Mouse (Mus musculus): ENCODE data around the gene Tat. TPM values are rescaled to one million over a fixed set of nuclear protein-coding genes. Genes with fewer than 3 reads are reported as not detected.

The Tat gene
- polyA plus RNA-seq, 1 experiment from 2014 or later, result not detected

DNA sequence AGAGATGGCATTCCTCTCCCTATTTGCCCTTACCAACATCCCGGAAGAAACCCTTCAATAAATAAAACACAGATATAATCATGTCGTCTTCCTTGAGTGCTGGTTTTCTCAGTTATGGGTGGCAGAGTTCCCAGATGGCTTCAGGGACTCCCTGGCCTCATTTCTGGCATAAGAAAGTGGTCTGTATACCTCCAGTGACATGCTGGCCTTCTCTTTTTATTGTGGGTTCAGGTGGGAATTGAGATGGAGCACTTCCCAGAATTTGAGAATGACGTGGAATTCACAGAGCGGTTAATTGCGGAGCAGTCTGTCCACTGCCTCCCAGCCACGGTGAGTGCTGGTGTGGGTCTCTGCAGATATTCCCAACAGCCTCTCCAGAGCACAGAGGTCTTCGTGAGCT, 7.8 kb downstream of the Tat start:
- ATAC-seq (ENCODE audit: low FRiP score, low TSS enrichment), result no peak
- Histone ChIP-seq H3K4me3 (ENCODE audit: low read length) (no peak overlapping the region), H3K4me1 (ENCODE audit: insufficient read depth, low read length) (no peaks in the 10 kb centered on the region), H3K9me3 (ENCODE audit: low read length) (no peaks in the 10 kb centered on the region), H3K27me3 (ENCODE audit: insufficient read depth, low read length) (0 out of 2 replicates have a peak, but pooled peaks cover 3% of the 10 kb centered on the region), H3K9ac (replicated peaks; ENCODE audit: low read length) (no peak overlapping the region), H3K4me2 (replicated peaks; ENCODE audit: low read depth, low read length) (no peak overlapping the region), H3K27ac (ENCODE audit: low read length) (no peak overlapping the region), H3K36me3 (ENCODE audit: insufficient read depth, low read length) (no peaks in the 10 kb centered on the region)
- WGBS, result 67% methylated on average over 7 of the region's 7 CpGs

- H3K4me1 ChIP-seq (ENCODE audit: insufficient read depth, low read length), result no peaks in the 10 kb centered on the region
- H3K9ac ChIP-seq (replicated peaks; ENCODE audit: low read length), result no peak overlapping the region
- ATAC-seq (ENCODE audit: low FRiP score, low TSS enrichment), result no peak
- no peaks in the 10 kb centered on the region for H3K36me3 ChIP-seq (ENCODE audit: insufficient read depth, low read length)
- WGBS, result 79% methylated on average over 10 of the region's 10 CpGs
- no peak overlapping the region for H3K4me2 ChIP-seq (replicated peaks; ENCODE audit: low read depth, low read length)
- H3K27me3 ChIP-seq (ENCODE audit: insufficient read depth, low read length), result 0 out of 2 replicates have a peak, but pooled peaks cover 3% of the 10 kb centered on the region
- H3K27ac ChIP-seq (ENCODE audit: low read length), result no peak overlapping the region
- no peaks in the 10 kb centered on the region for H3K9me3 ChIP-seq (ENCODE audit: low read length)
- no peak overlapping the region for H3K4me3 ChIP-seq (ENCODE audit: low read length)
Measured at GRCm38 (mm10) chr8:109999974-110000373, 9.7 kb downstream of the Tat start.

- Histone ChIP-seq H3K9me3 (ENCODE audit: low read length) (no peaks in the 10 kb centered on the region), H3K4me3 (ENCODE audit: low read length) (no peak overlapping the region), H3K27ac (ENCODE audit: low read length) (no peak overlapping the region), H3K27me3 (ENCODE audit: insufficient read depth, low read length) (no peaks in the 10 kb centered on the region), H3K4me2 (replicated peaks; ENCODE audit: low read depth, low read length) (no peak overlapping the region), H3K9ac (replicated peaks; ENCODE audit: low read length) (no peak overlapping the region), H3K4me1 (ENCODE audit: insufficient read depth, low read length) (no peaks in the 10 kb centered on the region), H3K36me3 (ENCODE audit: insufficient read depth, low read length) (no peaks in the 10 kb centered on the region)
- WGBS, result 40% methylated on average over 9 of the region's 9 CpGs
- no peak for ATAC-seq (ENCODE audit: low FRiP score, low TSS enrichment)
Measured at GRCm38 (mm10) chr8:110002953-110003352, 12.7 kb downstream of the Tat start.

GRCm38 (mm10) chr8:110004300-110004699, 14.1 kb downstream of the Tat start:
- Histone ChIP-seq H3K27ac (ENCODE audit: low read length) (no peak overlapping the region), H3K4me1 (ENCODE audit: insufficient read depth, low read length) (no peaks in the 10 kb centered on the region), H3K9me3 (ENCODE audit: low read length) (no peaks in the 10 kb centered on the region), H3K36me3 (ENCODE audit: insufficient read depth, low read length) (no peaks in the 10 kb centered on the region), H3K4me3 (ENCODE audit: low read length) (no peak overlapping the region), H3K9ac (replicated peaks; ENCODE audit: low read length) (no peak overlapping the region), H3K4me2 (replicated peaks; ENCODE audit: low read depth, low read length) (no peak overlapping the region), H3K27me3 (ENCODE audit: insufficient read depth, low read length) (no peaks in the 10 kb centered on the region)
- WGBS, result 74% methylated on average over 5 of the region's 5 CpGs
- ATAC-seq (ENCODE audit: low FRiP score, low TSS enrichment), result no peak

GRCm38 (mm10) chr8:110006312-110007023, 16.2 kb downstream of the Tat start:
- no peak overlapping the region for H3K4me2 ChIP-seq (replicated peaks; ENCODE audit: low read depth, low read length)
- no peak overlapping the region for H3K27ac ChIP-seq (ENCODE audit: low read length)
- no peaks in the 10 kb centered on the region for H3K36me3 ChIP-seq (ENCODE audit: insufficient read depth, low read length)
- no peak for ATAC-seq (ENCODE audit: low FRiP score, low TSS enrichment)
- no peak overlapping the region for H3K9ac ChIP-seq (replicated peaks; ENCODE audit: low read length)
- no peak overlapping the region for H3K4me3 ChIP-seq (ENCODE audit: low read length)
- no peaks in the 10 kb centered on the region for H3K27me3 ChIP-seq (ENCODE audit: insufficient read depth, low read length)
- H3K4me1 ChIP-seq (ENCODE audit: insufficient read depth, low read length), result no peaks in the 10 kb centered on the region
- WGBS, result 60% methylated on average over 17 of the region's 17 CpGs
- H3K9me3 ChIP-seq (ENCODE audit: low read length), result no peaks in the 10 kb centered on the region

DNA sequence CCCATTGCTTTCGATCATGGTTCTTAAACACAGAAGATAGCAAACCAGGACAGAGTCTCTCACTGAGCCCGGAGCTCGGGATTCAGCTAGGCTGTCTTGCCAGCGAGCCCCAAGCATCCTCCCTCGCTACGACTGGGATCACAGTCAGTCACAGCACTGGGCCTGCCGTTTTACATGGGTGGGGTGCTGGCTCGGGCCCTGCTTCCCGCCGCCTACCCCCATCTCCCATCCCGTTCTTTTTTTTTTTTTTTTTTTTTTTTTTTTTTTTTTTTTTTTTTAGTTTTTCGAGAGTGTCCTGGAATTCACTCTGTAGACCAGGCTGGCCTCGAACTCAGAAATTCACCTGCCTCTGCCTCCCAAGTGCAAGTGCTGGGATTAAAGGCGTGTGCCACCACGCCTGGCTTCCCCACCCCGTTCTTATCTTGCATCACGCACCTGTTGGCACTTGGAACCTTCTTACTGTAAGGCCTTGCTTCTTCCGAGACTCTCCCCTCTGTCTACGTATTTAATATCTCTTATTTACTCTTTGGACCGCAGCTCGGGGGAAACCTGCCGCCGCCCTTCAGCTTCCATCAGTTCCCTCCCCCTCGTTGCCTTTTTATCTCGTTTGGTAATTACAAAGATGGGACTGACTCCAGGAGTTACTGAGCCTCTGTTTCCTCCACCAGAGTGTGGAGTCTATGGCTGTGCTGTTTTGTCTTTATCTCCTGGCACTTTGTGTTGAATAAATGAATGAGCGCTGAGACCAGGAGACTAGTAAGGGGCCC, 18.2 kb downstream of the Tat start:
- Histone ChIP-seq H3K9ac (replicated peaks; ENCODE audit: low read length) (no peak overlapping the region), H3K27ac (ENCODE audit: low read length) (no peak overlapping the region), H3K36me3 (ENCODE audit: insufficient read depth, low read length) (no peaks in the 10 kb centered on the region), H3K4me3 (ENCODE audit: low read length) (no peak overlapping the region), H3K9me3 (ENCODE audit: low read length) (no peaks in the 10 kb centered on the region), H3K27me3 (ENCODE audit: insufficient read depth, low read length) (no peaks in the 10 kb centered on the region), H3K4me2 (replicated peaks; ENCODE audit: low read depth, low read length) (no peak overlapping the region), H3K4me1 (ENCODE audit: insufficient read depth, low read length) (no peaks in the 10 kb centered on the region)
- ATAC-seq (ENCODE audit: low FRiP score, low TSS enrichment), result no peak
- WGBS, result 87% methylated on average over 26 of the region's 26 CpGs

- Histone ChIP-seq H3K4me3 (ENCODE audit: low read length) (no peak overlapping the region), H3K27me3 (ENCODE audit: insufficient read depth, low read length) (no peaks in the 10 kb centered on the region), H3K4me2 (replicated peaks; ENCODE audit: low read depth, low read length) (no peak overlapping the region), H3K36me3 (ENCODE audit: insufficient read depth, low read length) (no peaks in the 10 kb centered on the region), H3K9me3 (ENCODE audit: low read length) (no peaks in the 10 kb centered on the region), H3K4me1 (ENCODE audit: insufficient read depth, low read length) (no peaks in the 10 kb centered on the region), H3K9ac (replicated peaks; ENCODE audit: low read length) (no peak overlapping the region), H3K27ac (ENCODE audit: low read length) (no peak overlapping the region)
- no peak for ATAC-seq (ENCODE audit: low FRiP score, low TSS enrichment)
- 70% methylated on average over 8 of the region's 8 CpGs for WGBS
Measured at GRCm38 (mm10) chr8:110008995-110009446, 18.8 kb downstream of the Tat start.

GRCm38 (mm10) chr8:110010868-110011267, 20.6 kb downstream of the Tat start:
- Histone ChIP-seq H3K9me3 (ENCODE audit: low read length) (no peaks in the 10 kb centered on the region), H3K27ac (ENCODE audit: low read length) (no peak overlapping the region), H3K4me2 (replicated peaks; ENCODE audit: low read depth, low read length) (no peak overlapping the region), H3K36me3 (ENCODE audit: insufficient read depth, low read length) (no peaks in the 10 kb centered on the region), H3K4me3 (ENCODE audit: low read length) (no peak overlapping the region), H3K4me1 (ENCODE audit: insufficient read depth, low read length) (no peaks in the 10 kb centered on the region), H3K27me3 (ENCODE audit: insufficient read depth, low read length) (no peaks in the 10 kb centered on the region), H3K9ac (replicated peaks; ENCODE audit: low read length) (no peak overlapping the region)
- WGBS, result 35% methylated on average over 5 of the region's 5 CpGs
- no peak for ATAC-seq (ENCODE audit: low FRiP score, low TSS enrichment)

DNA sequence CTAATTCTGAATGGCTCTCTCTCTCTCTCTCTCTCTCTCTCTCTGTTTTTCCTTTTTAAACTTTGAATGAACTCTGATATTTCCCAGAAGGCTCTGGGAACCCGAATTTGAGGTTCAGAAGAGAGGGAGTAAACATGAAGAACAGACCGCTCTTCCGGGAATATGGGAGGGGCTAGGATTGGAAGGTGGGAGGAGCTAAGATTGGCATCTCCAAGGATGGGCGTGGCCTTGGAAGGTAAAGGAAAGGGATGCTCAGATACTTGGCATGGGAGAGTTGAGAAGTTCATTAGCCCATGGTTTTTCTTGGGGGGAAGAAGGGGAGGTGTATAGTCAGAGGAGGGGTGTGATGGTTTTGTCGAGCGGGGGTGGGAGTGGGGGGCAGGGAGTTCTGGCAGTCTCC, 31.8 kb downstream of the Tat start:
- no peak overlapping the region for H3K4me3 ChIP-seq (ENCODE audit: low read length)
- H3K4me2 ChIP-seq (replicated peaks; ENCODE audit: low read depth, low read length), result no peak overlapping the region; the same call in 1 of the 2 replicates
- H3K27me3 ChIP-seq (ENCODE audit: insufficient read depth, low read length), result no peaks in the 10 kb centered on the region
- no peak overlapping the region for H3K9ac ChIP-seq (replicated peaks; ENCODE audit: low read length)
- H3K27ac ChIP-seq (ENCODE audit: low read length), result no peak overlapping the region
- no peaks in the 10 kb centered on the region for H3K4me1 ChIP-seq (ENCODE audit: insufficient read depth, low read length)
- no peaks in the 10 kb centered on the region for H3K9me3 ChIP-seq (ENCODE audit: low read length)
- 48% methylated on average over 6 of the region's 6 CpGs for WGBS
- H3K36me3 ChIP-seq (ENCODE audit: insufficient read depth, low read length), result no peaks in the 10 kb centered on the region
- no peak for ATAC-seq (ENCODE audit: low FRiP score, low TSS enrichment)

- H3K9me3 ChIP-seq (ENCODE audit: low read length), result no peaks in the 10 kb centered on the region
- no peak overlapping the region for H3K4me2 ChIP-seq (replicated peaks; ENCODE audit: low read depth, low read length)
- H3K4me3 ChIP-seq (ENCODE audit: low read length), result no peak overlapping the region
- no peak overlapping the region for H3K27ac ChIP-seq (ENCODE audit: low read length)
- WGBS, result 91% methylated on average over 10 of the region's 10 CpGs
- no peaks in the 10 kb centered on the region for H3K27me3 ChIP-seq (ENCODE audit: insufficient read depth, low read length)
- H3K4me1 ChIP-seq (ENCODE audit: insufficient read depth, low read length), result no peaks in the 10 kb centered on the region
- H3K9ac ChIP-seq (replicated peaks; ENCODE audit: low read length), result no peak overlapping the region
- no peaks in the 10 kb centered on the region for H3K36me3 ChIP-seq (ENCODE audit: insufficient read depth, low read length)
- ATAC-seq (ENCODE audit: low FRiP score, low TSS enrichment), result no peak
Measured at GRCm38 (mm10) chr8:110022768-110023344, 32.6 kb downstream of the Tat start.

Measured in kidney, embryonic 16.5 days (tissue).